Mouse (Mus musculus): ENCODE measurements around the gene Gstcd.

Gene Gstcd

GRCm38 (mm10) chr3:133091664-133092273, at the start of gene Gstcd, which contains the start of gene Ints12:
Gene Gstcd (minus strand): TSS chr3:133092033.
Gene Ints12 (plus strand): TSS chr3:133091840.
- peak; percentile 95 for DNase-seq

DNA sequence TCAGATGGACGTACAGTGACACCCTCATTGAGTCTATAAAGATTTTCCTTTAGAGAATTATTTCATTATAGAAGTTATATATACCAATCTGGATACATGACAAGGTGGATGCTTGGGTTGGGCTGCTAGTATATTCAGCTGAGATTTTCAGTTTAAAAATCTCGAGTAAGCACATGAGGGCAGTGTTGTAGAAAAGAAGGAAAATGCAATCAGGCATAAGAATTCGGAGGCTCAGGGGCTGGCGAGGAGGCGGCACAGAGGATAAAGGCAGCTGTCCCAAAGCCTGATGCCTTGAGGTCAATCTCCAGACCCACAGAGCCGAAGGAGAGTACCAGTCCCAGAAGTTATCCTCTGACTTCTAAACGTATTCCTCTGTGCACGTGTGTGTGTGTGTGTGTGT, 40.8 kb upstream of the Gstcd start:
- DNase-seq, result no peak

DNA sequence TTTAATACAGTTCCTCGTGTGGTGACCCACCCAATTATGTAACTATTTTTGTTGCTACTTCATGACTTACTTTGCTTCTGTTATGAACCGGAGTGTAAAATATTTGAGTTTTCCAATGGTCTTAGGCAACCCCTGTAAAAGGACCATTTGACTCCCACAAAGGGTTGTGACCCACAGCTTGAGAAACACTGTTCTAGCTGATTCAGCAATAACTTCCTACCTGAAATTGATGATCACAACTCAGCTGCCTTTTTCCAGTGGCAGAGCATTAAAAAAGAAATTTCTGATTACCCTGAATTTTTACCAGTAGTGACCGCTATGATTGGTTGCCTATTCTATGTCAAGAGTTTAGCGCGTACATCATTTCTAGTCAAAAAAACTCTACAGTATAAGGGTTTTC, 39.5 kb upstream of the Gstcd start:
- DNase-seq, result no peak

GRCm38 (mm10) chr3:133113281-133113680, 21.4 kb upstream of the Gstcd start:
- no peak for DNase-seq

GRCm38 (mm10) chr3:133111741-133112140, 19.9 kb upstream of the Gstcd start:
- peak; percentile 35 for DNase-seq

GRCm38 (mm10) chr3:133109844-133110243, 18.0 kb upstream of the Gstcd start:
- DNase-seq, result no peak

GRCm38 (mm10) chr3:133108731-133109130, 16.9 kb upstream of the Gstcd start:
- DNase-seq, result no peak

DNA sequence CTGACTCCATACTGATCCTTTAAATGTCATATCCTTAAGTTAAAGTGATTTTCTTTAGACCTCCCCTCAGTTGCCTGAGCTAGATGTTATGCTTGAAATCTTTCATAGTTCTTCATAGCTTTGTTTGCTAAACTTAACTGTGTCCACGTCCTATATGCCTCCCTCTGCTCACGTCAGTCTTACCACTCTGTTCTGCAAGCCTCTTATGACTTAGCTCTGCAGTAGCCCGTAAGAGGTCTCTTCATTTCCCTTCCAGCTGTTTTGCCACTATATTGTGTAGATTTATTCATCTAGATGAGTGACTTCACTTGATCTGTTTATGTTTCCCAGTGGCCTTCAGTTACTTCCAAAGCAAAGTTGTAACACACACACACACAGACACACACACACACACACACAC, 12.6 kb upstream of the Gstcd start:
- DNase-seq, result no peak

- no peak for DNase-seq
Observed at GRCm38 (mm10) chr3:133103768-133104167, 11.9 kb upstream of the Gstcd start.

- DNase-seq, result no peak
Observed at GRCm38 (mm10) chr3:133098909-133099308, 7.1 kb upstream of the Gstcd start.

DNA sequence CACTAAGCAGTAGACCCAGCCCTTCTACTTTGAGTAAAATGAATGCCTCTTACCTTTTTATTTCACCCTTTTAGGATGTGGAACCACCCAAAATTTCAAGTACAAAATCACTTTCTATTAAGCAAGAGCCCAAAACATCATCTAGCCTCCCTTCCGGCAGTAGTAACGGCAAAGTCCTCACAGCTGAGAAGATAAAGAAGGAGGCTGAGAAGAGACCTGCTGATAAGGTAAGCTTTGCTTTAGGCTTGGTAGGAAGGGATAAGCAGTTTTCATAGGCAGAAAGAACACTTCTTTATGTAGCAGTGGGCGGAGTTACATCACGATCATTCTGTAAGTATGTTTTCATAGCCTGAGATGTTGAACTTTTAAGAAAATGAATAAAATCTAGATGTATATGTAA, 6.5 kb upstream of the Gstcd start:
- DNase-seq, result no peak

DNA sequence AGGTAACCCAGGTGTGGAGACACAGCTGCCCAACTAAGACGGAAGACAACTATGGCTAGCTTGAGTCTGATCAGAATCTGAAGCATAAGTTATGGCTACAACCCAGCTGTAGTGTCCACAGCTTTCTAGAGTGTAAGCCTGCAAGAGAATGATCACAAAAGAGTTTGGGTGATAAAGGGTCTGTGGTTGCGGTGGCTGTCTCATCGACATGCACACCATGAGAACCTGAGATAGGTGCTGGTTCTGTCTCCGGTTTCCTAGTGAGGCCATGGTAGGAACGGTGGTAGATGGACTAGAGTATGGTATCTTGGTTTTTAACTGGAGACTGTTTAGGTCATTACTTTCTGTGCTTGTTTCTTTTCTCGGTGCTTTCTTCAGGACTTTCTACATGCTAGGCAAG, 6.1 kb upstream of the Gstcd start:
- no peak for DNase-seq

DNA sequence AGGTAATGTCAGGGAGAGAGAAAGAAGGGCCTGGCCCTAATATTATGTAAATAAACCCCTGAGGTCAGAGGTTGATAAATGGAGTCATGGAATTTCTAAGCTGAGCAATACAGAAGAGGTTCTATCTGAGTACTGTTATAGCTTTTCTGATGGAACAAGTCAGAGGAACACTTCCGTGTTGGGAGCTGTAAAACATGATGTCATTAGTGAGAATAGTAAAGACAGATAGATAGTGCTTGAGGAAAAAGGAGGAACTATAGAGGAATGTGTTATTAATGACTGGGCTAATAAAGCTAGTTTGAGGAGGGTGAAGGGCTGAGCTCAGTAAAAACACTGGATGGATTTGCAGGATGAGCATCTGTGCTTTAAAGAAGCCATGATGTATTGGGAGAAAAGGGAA, 2.5 kb upstream of the Gstcd start:
- DNase-seq, result no peak

GRCm38 (mm10) chr3:133092936-133093335, 1.1 kb upstream of the Gstcd start:
- DNase-seq, result no peak

- DNase-seq, result no peak
Observed at GRCm38 (mm10) chr3:133092274-133092853, 531 bp upstream of the Gstcd start.

- DNase-seq, result no peak
Observed at GRCm38 (mm10) chr3:133091121-133091663, 641 bp downstream of the Gstcd start.

DNA sequence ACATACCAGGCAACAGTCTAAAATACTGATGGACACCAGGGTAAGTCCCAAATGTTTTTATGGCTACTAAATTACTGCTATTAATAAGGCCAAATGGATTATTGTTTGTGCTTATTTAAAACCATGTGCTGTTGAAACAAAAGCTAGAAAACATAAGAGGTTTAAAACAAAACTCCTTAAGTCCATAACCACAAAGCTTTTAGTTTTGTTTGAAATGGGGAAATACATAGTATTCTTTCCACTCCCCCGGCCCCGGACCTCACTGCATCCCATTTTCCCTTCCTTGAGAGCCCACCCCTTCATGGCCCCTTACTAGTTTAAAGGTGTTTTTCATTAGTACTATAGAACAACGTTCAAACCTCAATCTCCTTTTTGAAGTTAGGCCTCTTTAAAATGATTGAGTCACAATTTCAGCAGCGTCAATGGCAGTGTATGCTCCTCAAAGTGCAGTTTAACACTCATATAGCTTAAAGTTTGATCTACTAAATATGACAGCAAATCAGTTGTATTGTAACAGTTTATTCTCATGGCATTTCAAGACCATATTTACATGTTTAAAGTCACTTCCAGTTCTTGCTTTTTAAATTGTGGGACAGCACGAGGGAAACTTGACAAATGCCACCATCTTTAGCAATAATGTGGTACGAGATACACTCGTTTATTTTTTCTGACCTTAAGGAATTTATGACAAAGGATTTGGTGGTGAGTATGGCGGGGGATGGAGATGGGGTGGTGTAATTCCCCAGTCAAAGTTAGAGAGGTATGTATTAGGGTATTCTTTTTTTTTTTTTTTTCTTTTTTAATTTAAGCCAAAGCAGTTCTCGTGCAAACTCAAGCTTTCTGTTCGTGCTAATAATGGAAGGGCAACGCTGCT, 1.3 kb downstream of the Gstcd start:
- DNase-seq, result no peak

GRCm38 (mm10) chr3:133085858-133086257, 6.0 kb downstream of the Gstcd start:
- no peak for DNase-seq

- DNase-seq, result no peak
Observed at GRCm38 (mm10) chr3:133082736-133083135, 9.1 kb downstream of the Gstcd start.

DNA sequence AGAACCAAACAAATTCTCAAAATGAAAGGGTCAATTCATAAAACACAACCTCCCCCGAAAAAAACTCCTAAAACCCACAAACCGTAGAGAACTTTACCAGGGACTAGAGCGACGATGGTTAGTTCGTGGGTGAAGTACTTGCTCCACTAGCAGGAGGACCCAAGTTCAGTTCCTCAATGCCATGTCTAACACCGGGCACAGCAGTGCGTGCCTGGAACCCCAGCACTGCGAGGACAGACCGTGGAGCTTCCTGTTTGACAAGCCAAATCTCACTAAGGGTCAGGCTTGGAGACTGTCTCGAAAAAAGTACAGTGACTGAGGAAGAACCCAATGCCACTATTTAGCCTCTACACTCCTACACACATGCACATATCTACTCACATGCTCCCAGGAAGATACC, 16.3 kb downstream of the Gstcd start:
- DNase-seq, result no peak

DNA sequence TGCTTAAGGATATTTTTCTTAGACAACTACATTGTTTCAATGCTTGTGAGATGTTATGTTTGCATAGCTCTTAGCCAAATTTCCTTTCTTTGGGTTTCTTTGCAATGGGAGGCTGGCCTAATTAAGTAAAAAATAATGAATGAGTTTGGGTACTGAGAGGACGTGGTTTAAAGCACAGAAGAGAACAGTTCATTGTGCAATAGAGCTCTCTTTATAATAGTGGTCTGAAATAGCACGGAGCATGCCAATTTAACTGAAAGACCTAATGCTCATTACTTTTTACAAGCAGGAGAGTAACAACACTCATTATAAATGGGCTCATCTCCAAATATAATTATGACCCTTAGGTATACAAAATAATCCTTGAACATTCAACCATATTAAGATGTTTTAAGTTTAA, 39.8 kb downstream of the Gstcd start:
- DNase-seq, result no peak

GRCm38 (mm10) chr3:133033145-133033755, 58.6 kb downstream of the Gstcd start:
- DNase-seq, result no peak

- no peak for DNase-seq
Observed at GRCm38 (mm10) chr3:133026977-133027376, 64.9 kb downstream of the Gstcd start.
